Mouse (Mus musculus): ENCODE measurements at regions not wholly inside any gene's neighbourhood (a gene's known extent, or its start where the extent isn't known, plus 50 kb on each side); places are given as distances from the start of the nearest gene placed in this dataset.

GRCm38 (mm10) chr6:107059001-107059765, 259.3 kb upstream of the Crbn start:
- no peaks in the 10 kb centered on the region for H3K4me1 ChIP-seq (ENCODE audit: control insufficient read depth, insufficient read depth, low read length)
- 87% methylated on average over 3 of the region's 3 CpGs for WGBS
- H3K36me3 ChIP-seq (ENCODE audit: control insufficient read depth, insufficient read depth, low read length) = no peaks in the 10 kb centered on the region
- H3K4me2 ChIP-seq (ENCODE audit: low read depth, low read length) = no peak overlapping the region
- H3K9ac ChIP-seq (ENCODE audit: low read length) = no peak overlapping the region
- H3K9me3 ChIP-seq (replicated peaks; ENCODE audit: control insufficient read depth, low read length) = no peaks in the 10 kb centered on the region
- no peak overlapping the region for H3K27ac ChIP-seq (ENCODE audit: low read length)
- no peak overlapping the region for H3K4me3 ChIP-seq (replicated peaks; ENCODE audit: low read length)
- H3K27me3 ChIP-seq (ENCODE audit: control insufficient read depth, insufficient read depth, low read length) = no peaks in the 10 kb centered on the region
- ATAC-seq (ENCODE audit: insufficient read depth, low FRiP score) = no peak

- no peaks in the 10 kb centered on the region for H3K9me3 ChIP-seq (replicated peaks; ENCODE audit: control insufficient read depth, low read length)
- WGBS = 82% methylated on average over 6 of the region's 6 CpGs
- no peak overlapping the region for H3K4me2 ChIP-seq (ENCODE audit: low read depth, low read length)
- H3K27ac ChIP-seq (ENCODE audit: low read length) = no peak overlapping the region
- H3K36me3 ChIP-seq (ENCODE audit: control insufficient read depth, insufficient read depth, low read length) = no peaks in the 10 kb centered on the region
- ATAC-seq (ENCODE audit: insufficient read depth, low FRiP score) = no peak
- no peaks in the 10 kb centered on the region for H3K27me3 ChIP-seq (ENCODE audit: control insufficient read depth, insufficient read depth, low read length)
- H3K4me3 ChIP-seq (replicated peaks; ENCODE audit: low read length) = no peak overlapping the region
- no peaks in the 10 kb centered on the region for H3K4me1 ChIP-seq (ENCODE audit: control insufficient read depth, insufficient read depth, low read length)
- no peak overlapping the region for H3K9ac ChIP-seq (ENCODE audit: low read length)
These were observed 263.1 kb upstream of the Crbn start for GRCm38 (mm10) chr6:107062886-107063565.

DNA sequence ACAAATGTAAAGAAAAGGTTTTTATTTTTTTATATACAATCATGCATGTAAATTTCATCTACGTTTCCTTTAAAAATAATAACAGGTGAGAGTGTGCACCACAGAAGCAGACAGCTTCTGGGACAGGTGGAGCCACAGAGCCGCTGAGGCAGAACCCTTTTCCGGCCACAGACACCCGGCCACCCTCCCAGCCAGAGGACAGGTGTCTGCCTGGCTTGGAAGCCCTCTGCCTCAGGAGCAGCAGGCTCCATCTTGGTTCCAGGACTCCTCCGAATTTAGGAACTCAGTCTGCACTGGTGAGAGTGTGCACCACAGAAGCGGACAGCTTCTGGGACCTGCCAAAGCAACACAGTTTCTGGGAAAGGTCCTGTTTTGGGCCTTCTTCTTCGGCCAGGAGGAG, 270.6 kb upstream of the Crbn start:
- no peak overlapping the region for H3K4me3 ChIP-seq (replicated peaks; ENCODE audit: low read length)
- no peak overlapping the region for H3K27ac ChIP-seq (ENCODE audit: low read length)
- H3K9ac ChIP-seq (ENCODE audit: low read length) = no peak overlapping the region
- 81% methylated on average over 7 of the region's 7 CpGs for WGBS
- no peaks in the 10 kb centered on the region for H3K9me3 ChIP-seq (replicated peaks; ENCODE audit: control insufficient read depth, low read length)
- H3K27me3 ChIP-seq (ENCODE audit: control insufficient read depth, insufficient read depth, low read length) = no peaks in the 10 kb centered on the region
- H3K4me2 ChIP-seq (ENCODE audit: low read depth, low read length) = no peak overlapping the region
- H3K36me3 ChIP-seq (ENCODE audit: control insufficient read depth, insufficient read depth, low read length) = no peaks in the 10 kb centered on the region
- no peaks in the 10 kb centered on the region for H3K4me1 ChIP-seq (ENCODE audit: control insufficient read depth, insufficient read depth, low read length)
- no peak for ATAC-seq (ENCODE audit: insufficient read depth, low FRiP score)

DNA sequence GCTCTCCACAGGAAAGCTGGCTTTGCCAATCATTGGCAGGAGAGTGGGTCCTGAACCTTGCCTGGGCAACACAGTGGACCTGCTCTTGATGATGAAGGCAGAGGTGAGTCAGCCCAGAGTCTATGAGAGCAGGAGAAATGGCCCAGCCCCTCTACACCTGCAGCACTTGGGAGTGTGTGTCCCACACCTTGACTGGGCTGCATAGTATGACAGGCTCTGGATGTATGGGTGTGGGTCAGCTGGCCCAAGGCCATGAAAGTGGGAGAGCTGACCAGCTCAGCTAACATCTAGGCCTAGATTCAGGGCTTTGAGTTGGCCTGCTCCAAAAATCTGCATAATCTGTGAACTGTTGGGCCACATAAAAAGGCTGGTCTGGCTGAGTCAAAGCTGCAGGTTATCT, 292.7 kb upstream of the Crbn start:
- Histone ChIP-seq H3K9ac (ENCODE audit: low read length) (no peak overlapping the region), H3K9me3 (replicated peaks; ENCODE audit: control insufficient read depth, low read length) (no peaks in the 10 kb centered on the region), H3K4me1 (ENCODE audit: control insufficient read depth, insufficient read depth, low read length) (no peaks in the 10 kb centered on the region), H3K36me3 (ENCODE audit: control insufficient read depth, insufficient read depth, low read length) (no peaks in the 10 kb centered on the region), H3K27me3 (ENCODE audit: control insufficient read depth, insufficient read depth, low read length) (no peaks in the 10 kb centered on the region), H3K4me2 (ENCODE audit: low read depth, low read length) (no peak overlapping the region), H3K27ac (ENCODE audit: low read length) (no peak overlapping the region), H3K4me3 (replicated peaks; ENCODE audit: low read length) (no peak overlapping the region)
- no peak for ATAC-seq (ENCODE audit: insufficient read depth, low FRiP score)

GRCm38 (mm10) chr6:107128716-107129115, 328.8 kb upstream of the Crbn start:
- no peaks in the 10 kb centered on the region for H3K36me3 ChIP-seq (ENCODE audit: control insufficient read depth, insufficient read depth, low read length)
- ATAC-seq (ENCODE audit: insufficient read depth, low FRiP score) = no peak
- no peak overlapping the region for H3K4me2 ChIP-seq (ENCODE audit: low read depth, low read length)
- no peak overlapping the region for H3K27ac ChIP-seq (ENCODE audit: low read length)
- WGBS = 85% methylated on average over 1 of the region's 1 CpGs
- H3K9me3 ChIP-seq (replicated peaks; ENCODE audit: control insufficient read depth, low read length) = no peaks in the 10 kb centered on the region
- no peaks in the 10 kb centered on the region for H3K27me3 ChIP-seq (ENCODE audit: control insufficient read depth, insufficient read depth, low read length)
- H3K4me3 ChIP-seq (replicated peaks; ENCODE audit: low read length) = no peak overlapping the region
- H3K4me1 ChIP-seq (ENCODE audit: control insufficient read depth, insufficient read depth, low read length) = no peaks in the 10 kb centered on the region
- H3K9ac ChIP-seq (ENCODE audit: low read length) = no peak overlapping the region

GRCm38 (mm10) chr6:107167736-107168491, 361.7 kb upstream of the Lrrn1 start:
- H3K4me3 ChIP-seq (replicated peaks; ENCODE audit: low read length) = no peak overlapping the region
- H3K27ac ChIP-seq (ENCODE audit: low read length) = no peak overlapping the region
- 67% methylated on average over 3 of the region's 3 CpGs for WGBS
- H3K36me3 ChIP-seq (ENCODE audit: control insufficient read depth, insufficient read depth, low read length) = no peaks in the 10 kb centered on the region
- no peak overlapping the region for H3K9ac ChIP-seq (ENCODE audit: low read length)
- no peaks in the 10 kb centered on the region for H3K27me3 ChIP-seq (ENCODE audit: control insufficient read depth, insufficient read depth, low read length)
- H3K4me2 ChIP-seq (ENCODE audit: low read depth, low read length) = no peak overlapping the region
- ATAC-seq (ENCODE audit: insufficient read depth, low FRiP score) = no peak
- no peaks in the 10 kb centered on the region for H3K9me3 ChIP-seq (replicated peaks; ENCODE audit: control insufficient read depth, low read length)
- H3K4me1 ChIP-seq (ENCODE audit: control insufficient read depth, insufficient read depth, low read length) = no peaks in the 10 kb centered on the region

- H3K4me2 ChIP-seq (ENCODE audit: low read depth, low read length) = no peak overlapping the region
- H3K4me3 ChIP-seq (replicated peaks; ENCODE audit: low read length) = no peak overlapping the region
- no peaks in the 10 kb centered on the region for H3K9me3 ChIP-seq (replicated peaks; ENCODE audit: control insufficient read depth, low read length)
- H3K27ac ChIP-seq (ENCODE audit: low read length) = no peak overlapping the region
- no peaks in the 10 kb centered on the region for H3K4me1 ChIP-seq (ENCODE audit: control insufficient read depth, insufficient read depth, low read length)
- no peaks in the 10 kb centered on the region for H3K36me3 ChIP-seq (ENCODE audit: control insufficient read depth, insufficient read depth, low read length)
- H3K9ac ChIP-seq (ENCODE audit: low read length) = no peak overlapping the region
- WGBS = 67% methylated on average over 2 of the region's 2 CpGs
- H3K27me3 ChIP-seq (ENCODE audit: control insufficient read depth, insufficient read depth, low read length) = no peaks in the 10 kb centered on the region
- no peak for ATAC-seq (ENCODE audit: insufficient read depth, low FRiP score)
These were observed 311.3 kb upstream of the Lrrn1 start for GRCm38 (mm10) chr6:107218309-107218708.

- no peak for ATAC-seq (ENCODE audit: insufficient read depth, low FRiP score)
- H3K4me3 ChIP-seq (replicated peaks; ENCODE audit: low read length) = no peak overlapping the region
- H3K4me2 ChIP-seq (ENCODE audit: low read depth, low read length) = no peak overlapping the region
- no peaks in the 10 kb centered on the region for H3K4me1 ChIP-seq (ENCODE audit: control insufficient read depth, insufficient read depth, low read length)
- no peak overlapping the region for H3K27ac ChIP-seq (ENCODE audit: low read length)
- H3K9ac ChIP-seq (ENCODE audit: low read length) = no peak overlapping the region
- WGBS = 71% methylated on average over 4 of the region's 4 CpGs
- H3K27me3 ChIP-seq (ENCODE audit: control insufficient read depth, insufficient read depth, low read length) = no peaks in the 10 kb centered on the region
- no peaks in the 10 kb centered on the region for H3K36me3 ChIP-seq (ENCODE audit: control insufficient read depth, insufficient read depth, low read length)
- no peaks in the 10 kb centered on the region for H3K9me3 ChIP-seq (replicated peaks; ENCODE audit: control insufficient read depth, low read length)
These were observed 310.8 kb upstream of the Lrrn1 start for GRCm38 (mm10) chr6:107218721-107219120.

DNA sequence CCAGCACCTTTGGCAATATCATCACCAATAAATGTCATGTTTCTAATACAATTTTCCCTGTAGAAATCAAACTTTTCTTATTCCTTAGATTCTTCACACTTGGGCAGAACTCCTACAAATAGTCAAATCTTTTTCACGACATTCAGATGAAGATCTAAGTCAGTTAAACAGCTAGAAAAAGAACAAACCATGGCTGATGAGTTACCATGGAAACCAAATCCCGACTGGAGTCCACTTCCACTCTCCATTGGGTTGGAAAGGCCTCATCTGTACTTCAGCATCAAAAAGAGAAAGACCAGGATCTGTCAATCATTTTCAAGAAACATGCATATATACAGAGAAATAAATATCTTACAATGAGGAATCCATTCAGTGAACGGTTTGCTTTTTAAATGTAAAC, 307.0 kb upstream of the Lrrn1 start:
- ATAC-seq (ENCODE audit: insufficient read depth, low FRiP score) = no peak
- WGBS = 73% methylated on average over 3 of the region's 3 CpGs
- Histone ChIP-seq H3K4me3 (replicated peaks; ENCODE audit: low read length) (no peak overlapping the region), H3K4me2 (ENCODE audit: low read depth, low read length) (no peak overlapping the region), H3K9ac (ENCODE audit: low read length) (no peak overlapping the region), H3K9me3 (replicated peaks; ENCODE audit: control insufficient read depth, low read length) (no peaks in the 10 kb centered on the region), H3K4me1 (ENCODE audit: control insufficient read depth, insufficient read depth, low read length) (no peaks in the 10 kb centered on the region), H3K27me3 (ENCODE audit: control insufficient read depth, insufficient read depth, low read length) (no peaks in the 10 kb centered on the region), H3K27ac (ENCODE audit: low read length) (no peak overlapping the region), H3K36me3 (ENCODE audit: control insufficient read depth, insufficient read depth, low read length) (no peaks in the 10 kb centered on the region)

Data from stomach, embryonic 16.5 days (tissue).